Mouse (Mus musculus) midbrain, embryonic 14.5 days (tissue): ENCODE data around the gene AW209491. TPM values are rescaled to one million over a fixed set of nuclear protein-coding genes. Genes with fewer than 3 reads are reported as not detected.

Source experiments
- ATAC-seq: fragments of 200-750 bp; cut with Nextera tagmentation; 2 replicates; pipeline ENCODE4 v1.8.0; 2017; ENCODE audit warnings: moderate number of reproducible peaks, moderate library complexity; ENCODE audit not compliant: low FRiP score, low TSS enrichment
- DNase-seq: peaks from one replicate; pipeline ENCODE4 v3.0.0-alpha.2; 2015
- H3K27ac ChIP-seq: fragments of 300-500 bp; sonication (generic); replicated peaks from 2 replicates; pipeline ENCODE4 v1.5.1; 2014; ENCODE audit warnings: mild to moderate bottlenecking, low read depth, low read length, moderate library complexity
- H3K27me3 ChIP-seq: fragments of 300-500 bp; sonication (generic); 2 replicates; pipeline ENCODE4 v1.6.1; 2014; ENCODE audit warnings: low read length, control low read depth, mixed read lengths; ENCODE audit not compliant: control insufficient read depth, insufficient read depth
- H3K36me3 ChIP-seq: fragments of 300-500 bp; sonication (generic); 2 replicates; pipeline ENCODE4 v1.6.1; 2014; ENCODE audit warnings: low read length, control low read depth; ENCODE audit not compliant: control insufficient read depth, insufficient read depth
- H3K4me1 ChIP-seq: fragments of 300-500 bp; sonication (generic); 2 replicates; pipeline ENCODE4 v1.6.1; 2014; ENCODE audit warnings: mild to moderate bottlenecking, antibody characterized with exemption, low read length, control low read depth; ENCODE audit not compliant: control insufficient read depth, insufficient read depth
- H3K4me2 ChIP-seq: fragments of 300-500 bp; sonication (generic); 2 replicates; pipeline ENCODE4 v1.6.1; 2014; ENCODE audit warnings: mild to moderate bottlenecking, low read length, moderate library complexity
- H3K4me3 ChIP-seq: fragments of 300-500 bp; sonication (generic); replicated peaks from 2 replicates; pipeline ENCODE4 v1.5.1; 2014; ENCODE audit warnings: low read depth, low read length
- H3K9ac ChIP-seq: fragments of 300-500 bp; sonication (generic); replicated peaks from 2 replicates; pipeline ENCODE4 v1.6.1; 2014; ENCODE audit warnings: mild to moderate bottlenecking, low read length, moderate library complexity
- H3K9me3 ChIP-seq: fragments of 300-500 bp; sonication (generic); 2 replicates; pipeline ENCODE4 v1.6.1; 2016; ENCODE audit warnings: low read length, control low read depth, mixed read lengths; ENCODE audit not compliant: control insufficient read depth
- WGBS: fragments of 180-500 bp; shearing (Covaris S2); extraction: QIAGEN DNeasy Blood & Tissue Kit; methylation state at CpG from one replicate; pipeline ENCODE4 v1.1.7; 2014; 5-methylcytosine and 5-hydroxymethylcytosine counted together
- polyA plus RNA-seq: library from polyadenylated mRNA; unstranded; fragments of >200 nt; fragmentation: Nextera tagmentation; extraction: Ambion mirVana; gene quantifications from 2 replicates; pipeline ENCODE4 v1.2.1, GENCODE M21; 2014

Gene AW209491
- polyA plus RNA-seq: 38.1 and 48.9 TPM in 2 replicates

DNA sequence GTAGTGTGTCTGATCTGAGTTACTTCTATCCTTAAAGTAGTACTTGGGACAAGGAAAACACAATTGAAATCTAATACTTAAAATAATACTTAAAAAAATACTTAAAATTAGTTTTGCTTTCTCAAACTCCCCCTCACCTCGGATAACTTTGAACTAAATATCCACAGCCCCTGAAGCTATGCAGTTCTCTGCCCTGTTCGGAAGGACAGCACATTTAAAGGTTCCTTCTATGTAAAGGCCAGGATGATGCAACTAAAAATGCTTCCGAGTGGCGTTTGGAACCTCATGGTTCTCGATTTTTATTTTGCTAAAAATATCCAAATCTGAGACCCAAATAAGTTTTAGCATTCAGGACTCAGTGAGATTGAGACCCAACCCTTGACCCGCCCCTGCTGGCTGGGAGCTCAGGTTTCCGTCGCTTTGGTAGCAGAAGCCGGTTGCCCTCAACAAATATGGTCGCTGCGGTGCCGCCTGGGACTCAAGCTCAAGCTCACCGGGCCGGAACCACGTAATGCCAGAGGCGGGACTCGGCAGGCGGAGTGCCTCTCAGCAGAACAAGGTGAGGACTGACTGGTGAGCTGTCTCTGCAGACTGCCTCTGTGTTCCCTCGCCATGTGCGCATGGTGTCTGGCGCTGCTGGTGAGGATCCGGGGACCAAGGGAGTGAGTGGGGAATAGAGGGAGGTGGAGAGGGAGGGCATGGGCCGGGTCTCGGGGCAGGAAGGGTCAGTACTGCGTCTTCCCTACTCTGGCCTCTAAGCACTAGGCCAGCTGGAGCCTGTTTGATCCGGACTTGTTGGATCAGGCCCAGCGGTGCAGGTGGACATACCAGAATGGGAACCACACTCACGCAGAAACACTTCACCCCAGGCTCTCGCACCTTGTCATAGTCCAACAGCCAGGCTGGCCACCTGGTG is at the start of gene AW209491:
Gene AW209491, plus strand, starts transcription at position 429 of the 916 bp plus-strand sequence.
- Histone ChIP-seq H3K27ac (peak within 1 kb of the TSS; percentile 81), H3K9me3 (no peaks in the 10 kb centered on the region), H3K9ac (peak within 1 kb of the TSS; percentile 92), H3K27me3 (no peaks in the 10 kb centered on the region), H3K4me2 (peak within 1 kb of the TSS; percentile 74), H3K36me3 (peaks cover 28% of the 10 kb centered on the region), H3K4me1 (peaks cover 15% of the 10 kb centered on the region), H3K4me3 (peak within 1 kb of the TSS; percentile 66)
- DNase-seq (peak; percentile 96), ATAC-seq (peak; percentile 94)
- 2% methylated on average over 29 of the region's 29 CpGs for WGBS

DNA sequence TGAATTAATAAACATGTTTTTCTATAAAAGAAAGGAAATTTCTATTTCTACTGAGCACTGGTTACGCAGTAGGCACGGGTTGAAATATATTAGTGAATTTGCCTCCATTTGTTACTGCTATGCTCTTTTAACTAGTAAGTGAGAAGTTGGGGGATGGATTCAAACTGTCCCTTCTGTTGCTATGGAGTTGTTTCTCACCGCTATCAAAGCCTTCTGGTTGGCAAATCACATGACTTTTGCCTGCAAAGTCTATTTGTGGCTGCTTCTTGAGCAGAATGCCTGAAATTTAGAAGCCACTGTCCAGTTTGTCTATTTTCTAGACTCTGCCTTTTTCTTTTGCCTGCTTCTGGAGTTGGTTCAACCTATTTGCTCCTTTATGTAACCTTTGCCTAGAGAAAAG is 49.6 kb upstream of the AW209491 start:
- H3K9me3 ChIP-seq: no peaks in the 10 kb centered on the region
- no peaks in the 10 kb centered on the region for H3K4me1 ChIP-seq
- no peak for DNase-seq
- no peak overlapping the region for H3K4me2 ChIP-seq
- no peaks in the 10 kb centered on the region for H3K36me3 ChIP-seq
- no peak overlapping the region for H3K27ac ChIP-seq
- H3K27me3 ChIP-seq: no peaks in the 10 kb centered on the region
- WGBS: 83% methylated on average over 3 of the region's 3 CpGs
- H3K9ac ChIP-seq: no peak overlapping the region
- no peak for ATAC-seq
- no peak overlapping the region for H3K4me3 ChIP-seq

DNA sequence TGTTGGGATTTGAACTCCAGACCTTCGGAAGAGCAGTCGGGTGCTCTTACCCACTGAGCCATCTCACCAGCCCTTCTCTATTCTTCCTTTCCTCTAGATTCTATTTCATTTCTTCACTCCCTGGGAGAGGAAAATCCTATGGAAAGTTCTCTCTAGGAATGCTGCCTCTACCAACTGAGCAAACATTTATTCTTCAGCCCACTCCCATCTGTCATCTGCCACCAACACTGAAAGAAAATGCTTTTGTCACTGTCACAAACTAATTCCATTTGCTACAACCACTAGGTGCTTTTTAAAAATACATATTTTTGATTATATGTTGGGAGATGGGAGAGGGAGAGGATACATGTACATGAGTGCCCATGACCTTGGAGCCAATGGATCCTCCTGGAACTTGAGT is 27.2 kb upstream of the AW209491 start:
- Histone ChIP-seq H3K4me1 (no peaks in the 10 kb centered on the region), H3K27ac (no peak overlapping the region), H3K9ac (no peak overlapping the region), H3K27me3 (no peaks in the 10 kb centered on the region), H3K9me3 (no peaks in the 10 kb centered on the region), H3K36me3 (no peaks in the 10 kb centered on the region), H3K4me2 (no peak overlapping the region), H3K4me3 (no peak overlapping the region)
- WGBS: 84% methylated on average over 2 of the region's 2 CpGs
- DNase-seq (no peak), ATAC-seq (no peak)

DNA sequence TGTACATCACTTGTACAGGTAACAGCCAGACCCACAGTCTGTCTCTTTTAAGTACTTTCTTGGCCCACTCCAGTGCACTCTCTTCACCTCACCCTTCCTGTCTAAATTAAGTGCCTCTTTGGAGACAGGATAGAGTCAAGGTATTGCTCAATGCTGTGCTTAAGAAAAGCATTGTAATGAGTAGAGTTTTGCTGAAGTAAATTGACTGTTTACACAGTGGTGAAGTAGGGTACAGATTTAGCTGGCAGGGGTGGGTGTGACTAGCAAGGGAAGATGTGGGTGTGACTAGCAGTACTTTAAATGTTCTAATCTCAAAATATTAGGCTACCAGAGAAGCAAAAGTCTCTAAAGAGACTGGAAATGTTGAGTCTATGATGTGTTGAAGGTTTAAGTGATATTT is 22.3 kb upstream of the AW209491 start:
- DNase-seq (no peak), ATAC-seq (no peak)

DNA sequence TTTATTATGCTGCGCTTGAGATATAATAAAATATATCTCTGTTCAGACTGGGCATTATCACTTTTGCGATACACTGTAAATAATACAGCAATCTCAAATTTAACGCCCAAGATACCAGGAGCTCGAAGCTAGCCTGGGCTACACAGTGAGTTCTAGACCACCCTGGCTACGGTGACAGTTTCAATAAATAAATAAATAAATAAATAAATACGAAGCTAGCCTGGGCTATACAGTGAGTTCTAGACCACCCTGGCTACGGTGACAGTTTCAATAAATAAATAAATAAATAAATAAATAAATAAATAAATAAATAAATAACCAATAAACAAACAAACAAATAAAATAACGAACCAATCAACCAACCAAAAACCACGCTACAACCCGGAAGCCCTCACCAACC is 17.5 kb upstream of the AW209491 start:
- Histone ChIP-seq H3K4me2 (peak overlapping the region; percentile 69), H3K9ac (peak overlapping the region; percentile 65; the same call in 1 of the 2 replicates), H3K27me3 (no peaks in the 10 kb centered on the region), H3K36me3 (peaks cover 29% of the 10 kb centered on the region), H3K9me3 (no peaks in the 10 kb centered on the region), H3K4me3 (peak overlapping the region; percentile 90), H3K27ac (peak overlapping the region; percentile 71), H3K4me1 (peaks cover 10% of the 10 kb centered on the region; the same call in 1 of the 2 replicates)
- DNase-seq: no peak
- 5% methylated on average over 10 of the region's 10 CpGs for WGBS
- ATAC-seq: peak; percentile 80

More for the DNA sequence above, 22.3 kb upstream of the AW209491 start:
- no peak overlapping the region for H3K4me2 ChIP-seq
- no peak overlapping the region for H3K27ac ChIP-seq
- H3K36me3 ChIP-seq: peaks cover 18% of the 10 kb centered on the region
- no peaks in the 10 kb centered on the region for H3K27me3 ChIP-seq
- peaks cover 10% of the 10 kb centered on the region; the same call in 1 of the 2 replicates for H3K4me1 ChIP-seq
- no peak overlapping the region for H3K4me3 ChIP-seq
- H3K9me3 ChIP-seq: no peaks in the 10 kb centered on the region
- no peak overlapping the region for H3K9ac ChIP-seq

DNA sequence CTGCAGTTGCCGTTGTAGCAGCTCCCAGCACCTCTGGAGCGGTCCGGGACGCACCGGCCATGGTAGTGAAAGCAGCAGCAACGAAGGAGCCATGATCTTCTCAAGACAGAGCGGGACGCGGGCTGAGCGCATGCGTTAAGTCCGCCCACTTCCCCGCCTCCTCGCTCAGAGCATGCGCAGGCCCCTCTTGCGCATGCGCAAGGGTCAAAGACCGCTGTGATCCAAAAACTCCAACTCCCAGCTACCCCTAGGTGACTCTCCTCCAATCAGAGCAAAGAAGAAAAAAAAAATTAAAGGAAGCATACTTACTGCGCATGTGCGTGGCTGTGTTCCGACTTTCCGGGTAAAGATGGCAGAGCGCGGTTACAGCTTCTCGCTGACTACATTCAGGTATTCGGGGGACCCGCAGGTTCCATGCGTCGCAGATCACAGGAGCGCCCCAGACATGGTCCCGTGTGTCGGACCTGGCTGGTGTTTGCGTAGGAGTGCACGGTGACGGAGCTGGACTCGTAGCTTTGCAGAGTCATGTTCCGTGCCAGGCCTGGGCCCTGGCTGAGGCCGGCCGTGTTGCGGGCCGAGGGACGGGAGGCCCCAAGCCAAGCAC is 16.9 kb upstream of the AW209491 start, which contains the start of the genes Mrpl32 and Psma2:
Gene Mrpl32, minus strand, starts transcription at position 240 of the 604 bp plus-strand sequence.
Gene Psma2, plus strand, starts transcription at position 315 of the 604 bp plus-strand sequence.
- Histone ChIP-seq H3K4me1 (peaks cover 10% of the 10 kb centered on the region; the same call in 1 of the 2 replicates), H3K27ac (peak within 1 kb of the TSS; percentile 71)

DNA sequence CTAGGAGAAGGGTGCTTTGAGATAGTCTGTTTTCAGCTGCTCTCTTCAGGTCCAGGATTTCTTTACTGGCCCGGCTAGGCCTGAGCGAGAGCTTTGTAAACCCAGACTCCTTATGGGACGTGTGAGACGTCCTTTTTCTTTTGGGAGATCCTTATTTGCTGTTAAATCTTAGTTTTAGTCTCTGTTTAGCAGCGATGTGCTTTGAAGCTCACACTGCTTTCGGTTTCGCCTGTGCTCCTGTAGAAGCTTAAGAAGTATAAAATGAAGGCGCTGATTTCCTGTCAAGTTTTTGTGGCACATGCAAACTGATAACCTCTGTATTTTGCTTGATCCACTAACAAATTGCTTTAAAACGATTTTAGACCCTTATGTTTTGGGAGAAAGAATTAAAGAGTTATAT is 16.4 kb upstream of the AW209491 start:
- peak overlapping the region; percentile 83 for H3K4me2 ChIP-seq
- peaks cover 10% of the 10 kb centered on the region; the same call in 1 of the 2 replicates for H3K4me1 ChIP-seq
- no peaks in the 10 kb centered on the region for H3K27me3 ChIP-seq
- no peak overlapping the region for H3K27ac ChIP-seq
- no peak for DNase-seq
- H3K36me3 ChIP-seq: peaks cover 36% of the 10 kb centered on the region
- H3K9me3 ChIP-seq: no peaks in the 10 kb centered on the region
- peak overlapping the region; percentile 86 for H3K9ac ChIP-seq
- no peak for ATAC-seq
- H3K4me3 ChIP-seq: peak overlapping the region; percentile 90
- WGBS: 1% methylated on average over 9 of the region's 9 CpGs

More for the DNA sequence above, 16.9 kb upstream of the AW209491 start, which contains the start of the genes Mrpl32 and Psma2:
- peak; percentile 98 for ATAC-seq
- Histone ChIP-seq H3K27me3 (no peaks in the 10 kb centered on the region), H3K9ac (peak within 1 kb of the TSS; percentile 86), H3K4me2 (peak within 1 kb of the TSS; percentile 83), H3K9me3 (no peaks in the 10 kb centered on the region), H3K36me3 (peaks cover 32% of the 10 kb centered on the region), H3K4me3 (peak within 1 kb of the TSS; percentile 90)
- WGBS: under 1% methylated on average over 42 of the region's 42 CpGs
- peak; percentile 100 for DNase-seq

DNA sequence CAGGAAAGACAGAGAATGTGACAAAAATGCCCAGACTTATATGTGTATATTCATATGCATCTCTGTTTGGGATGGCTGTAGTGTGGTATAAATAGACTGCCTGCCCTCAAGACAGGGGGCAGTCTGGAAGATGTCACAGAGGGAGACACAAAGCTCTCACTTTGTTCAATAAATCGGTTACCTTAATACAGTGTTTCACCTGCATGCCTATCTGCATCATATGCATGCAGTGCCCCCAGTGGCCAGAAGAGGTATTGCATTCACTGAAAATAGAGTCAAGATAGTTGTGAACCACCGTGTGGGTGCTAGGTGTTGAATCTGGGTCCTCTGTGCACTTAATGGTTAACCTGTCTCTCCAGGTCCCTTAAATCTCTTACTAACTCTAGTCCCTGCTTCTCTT is 11.2 kb upstream of the AW209491 start:
- H3K4me1 ChIP-seq: no peaks in the 10 kb centered on the region
- H3K36me3 ChIP-seq: peaks cover 58% of the 10 kb centered on the region
- peak; percentile 84 for DNase-seq
- no peak overlapping the region for H3K4me3 ChIP-seq
- H3K9ac ChIP-seq: no peak overlapping the region
- 36% methylated on average over 2 of the region's 2 CpGs for WGBS
- no peaks in the 10 kb centered on the region for H3K27me3 ChIP-seq
- no peak overlapping the region for H3K4me2 ChIP-seq
- no peak overlapping the region for H3K27ac ChIP-seq
- ATAC-seq: peak; percentile 69
- no peaks in the 10 kb centered on the region for H3K9me3 ChIP-seq
